Mouse (Mus musculus): ENCODE measurements at regions not wholly inside any gene's neighbourhood (a gene's known extent, or its start where the extent isn't known, plus 50 kb on each side); places are given as distances from the start of the nearest gene placed in this dataset.
"Not testable (repeated sequence)": the region's sequence is repeated elsewhere in the genome, so short reads cannot be mapped to it uniquely, and the experiment has no call there.

DNA sequence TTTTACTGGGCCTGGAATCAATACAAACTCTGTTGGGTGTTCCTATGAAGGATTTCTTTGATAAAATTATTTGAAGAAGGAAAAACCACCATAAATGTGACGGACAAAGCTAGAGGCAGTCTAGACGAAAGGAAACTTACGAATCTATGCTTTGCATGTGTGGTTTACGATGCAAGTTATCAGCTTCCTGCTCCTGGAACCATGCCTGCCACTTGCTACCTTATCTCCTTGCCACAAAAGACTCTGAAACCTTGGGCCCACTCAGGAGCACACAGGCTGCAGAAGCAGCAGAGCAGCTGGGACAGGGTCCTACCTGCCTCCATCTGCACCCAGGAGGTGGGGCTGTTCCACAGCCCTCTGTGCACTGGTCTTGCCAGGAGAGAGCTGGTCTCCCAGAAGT is 287.5 kb downstream of the Arl6ip6 start:
- not testable (repeated sequence) for TF ChIP-seq POLR2A (IDR thresholded peaks at IDR 0.05; ENCODE audit: borderline replicate concordance, insufficient read depth, low read length); CTCF (IDR thresholded peaks at IDR 0.05; ENCODE audit: borderline replicate concordance, insufficient read depth, low read depth, low read length)

Measured in cerebellum, adult 2 months (tissue).